Mouse (Mus musculus): ENCODE measurements around the gene Mpzl1.

The Mpzl1 gene

GRCm38 (mm10) chr1:165614793-165615192 is 19.5 kb downstream of the Mpzl1 start:
- no peak for DNase-seq (ENCODE audit: low spot score)

GRCm38 (mm10) chr1:165613926-165614325 is 20.4 kb downstream of the Mpzl1 start:
- DNase-seq (ENCODE audit: low spot score), result no peak

DNA sequence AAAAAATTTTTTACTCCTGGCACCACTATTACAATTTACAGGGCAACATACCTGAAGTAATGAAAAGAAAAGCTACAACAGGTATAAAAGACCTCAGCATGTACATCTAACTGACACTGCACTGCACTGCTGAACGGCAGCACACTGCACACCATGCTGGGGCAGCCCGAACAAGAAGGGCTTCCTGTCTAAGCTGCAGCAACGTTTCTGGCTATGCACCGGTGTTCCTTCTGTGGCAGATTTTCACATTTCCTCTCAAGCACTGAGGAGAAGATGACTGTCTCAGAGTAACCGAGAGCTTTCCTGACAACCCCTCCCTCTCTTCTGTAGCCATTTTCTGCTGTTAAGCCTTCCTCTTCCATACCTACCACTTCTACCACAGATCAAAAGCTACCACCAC is 21.6 kb downstream of the Mpzl1 start:
- DNase-seq (ENCODE audit: low spot score), result no peak

- no peak for DNase-seq (ENCODE audit: low spot score)
These were observed 23.9 kb downstream of the Mpzl1 start for GRCm38 (mm10) chr1:165610321-165610999.

DNA sequence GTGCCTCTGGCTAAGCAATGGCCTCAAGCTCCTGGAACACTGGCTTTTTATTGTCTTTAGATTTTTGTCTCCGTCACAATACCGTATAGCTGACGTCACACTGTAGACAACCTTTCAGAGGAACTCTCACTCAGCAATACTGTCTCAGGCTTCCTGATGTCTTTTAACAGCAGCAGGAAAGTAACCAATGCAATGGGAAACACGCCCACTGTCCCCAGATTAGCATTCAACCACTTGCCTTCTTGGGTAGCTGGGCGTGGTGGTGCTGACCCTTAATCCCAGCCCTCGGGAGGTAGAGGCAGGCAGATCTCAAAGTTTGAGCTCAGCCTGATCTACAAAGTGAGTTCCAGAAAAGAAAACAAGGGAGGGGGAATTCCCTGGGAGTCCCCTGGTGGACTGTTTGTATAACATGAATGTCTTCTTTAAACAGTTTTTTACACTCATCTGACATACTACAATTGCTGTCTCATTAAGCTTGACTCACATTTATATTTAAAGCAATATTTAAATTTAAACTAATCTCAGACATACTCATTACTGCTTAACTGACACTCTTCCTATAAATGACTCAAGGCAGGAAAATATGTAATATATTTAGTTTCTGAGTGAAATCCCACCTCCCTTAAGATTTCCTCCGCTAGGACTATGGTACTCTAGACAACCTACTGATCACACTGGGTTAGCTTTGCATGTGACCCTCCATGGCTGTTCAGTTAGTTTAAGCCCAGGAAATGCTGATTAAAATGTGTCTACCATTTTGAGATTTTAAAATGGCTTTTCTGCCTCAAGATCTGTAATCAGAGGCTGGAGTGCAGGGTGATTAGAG is 24.6 kb downstream of the Mpzl1 start:
- DNase-seq (ENCODE audit: low spot score), result no peak

DNA sequence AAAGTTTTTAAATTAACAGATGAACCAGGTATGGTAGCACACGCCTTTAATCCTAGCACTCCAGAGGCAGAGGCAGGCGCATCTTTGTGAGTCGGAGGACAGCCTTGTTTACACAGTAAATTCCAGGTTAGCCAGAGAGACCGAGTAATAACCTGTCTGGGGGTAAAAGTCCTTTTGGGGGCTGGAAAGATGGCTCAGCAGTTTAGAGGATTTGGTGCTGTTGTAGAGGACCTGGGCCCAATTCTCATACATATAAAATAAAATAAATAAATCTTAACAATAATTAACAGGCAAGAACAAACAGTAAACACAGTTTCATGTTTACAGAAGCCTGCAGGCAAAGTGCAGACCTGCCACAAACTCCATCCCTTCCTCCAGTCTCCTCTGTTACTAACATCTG is 25.4 kb downstream of the Mpzl1 start:
- DNase-seq (ENCODE audit: low spot score), result no peak

DNA sequence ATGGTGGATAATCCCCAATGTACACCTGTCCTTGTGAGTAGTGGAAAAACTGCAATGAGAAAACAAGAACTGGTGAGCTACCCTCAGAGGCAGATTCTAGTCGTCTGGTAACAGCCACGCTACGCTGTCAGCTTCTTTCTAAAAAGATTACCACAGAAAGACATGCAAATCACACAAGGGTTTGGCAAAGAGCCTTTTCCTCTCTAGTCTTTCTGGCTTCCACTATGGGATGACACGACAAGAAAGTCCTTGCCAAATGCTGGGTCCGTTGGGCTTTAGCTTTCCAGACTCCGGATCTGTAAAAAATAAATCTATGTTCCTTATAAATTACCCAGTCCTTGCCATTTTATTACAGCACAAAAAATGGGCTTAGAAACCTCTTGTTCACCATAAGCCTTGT is 28.6 kb downstream of the Mpzl1 start:
- no peak for DNase-seq (ENCODE audit: low spot score)

DNA sequence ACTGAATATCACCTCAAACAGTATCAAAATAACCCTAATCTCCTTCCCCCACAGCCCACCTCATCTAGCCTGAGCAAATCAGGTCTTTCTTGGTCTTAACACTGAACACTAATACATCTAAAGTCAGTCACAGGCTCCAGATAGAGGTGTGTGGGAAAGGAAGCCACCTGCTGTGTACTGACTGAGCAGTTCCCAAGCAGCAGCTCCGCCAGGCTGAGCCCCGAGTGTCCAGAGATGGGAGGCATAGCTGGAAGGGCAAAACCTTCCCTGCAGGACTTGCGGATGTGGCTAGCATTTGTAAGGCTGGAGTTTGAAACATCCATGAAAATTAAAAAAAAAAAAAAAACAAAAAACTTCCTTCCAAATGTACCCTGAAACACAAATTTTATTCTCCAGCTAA is 29.2 kb downstream of the Mpzl1 start:
- DNase-seq (ENCODE audit: low spot score), result no peak

GRCm38 (mm10) chr1:165604203-165604602 is 30.1 kb downstream of the Mpzl1 start:
- DNase-seq (ENCODE audit: low spot score), result no peak

DNA sequence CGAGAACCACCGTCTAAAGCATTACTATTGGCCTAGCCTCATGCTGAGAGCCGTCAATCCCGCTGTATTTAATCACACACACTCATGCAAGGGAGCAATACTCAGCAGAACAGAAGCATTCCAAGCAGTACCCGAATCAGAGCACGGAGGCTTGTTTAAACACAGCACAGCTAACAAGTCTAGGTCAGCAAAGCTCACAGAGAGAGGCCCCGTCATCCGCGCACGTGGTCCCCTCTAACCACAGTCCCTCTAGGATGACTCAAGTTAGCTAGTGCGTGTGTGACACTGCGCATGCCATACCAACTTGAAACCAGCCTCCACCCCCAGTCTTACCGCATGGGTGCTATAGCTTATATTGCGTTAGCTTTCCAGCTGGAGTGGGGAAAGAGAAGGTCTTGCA is 31.1 kb downstream of the Mpzl1 start:
- no peak for DNase-seq (ENCODE audit: low spot score)

- no peak for DNase-seq (ENCODE audit: low spot score)
These were observed 32.5 kb downstream of the Mpzl1 start for GRCm38 (mm10) chr1:165601775-165602280.

DNA sequence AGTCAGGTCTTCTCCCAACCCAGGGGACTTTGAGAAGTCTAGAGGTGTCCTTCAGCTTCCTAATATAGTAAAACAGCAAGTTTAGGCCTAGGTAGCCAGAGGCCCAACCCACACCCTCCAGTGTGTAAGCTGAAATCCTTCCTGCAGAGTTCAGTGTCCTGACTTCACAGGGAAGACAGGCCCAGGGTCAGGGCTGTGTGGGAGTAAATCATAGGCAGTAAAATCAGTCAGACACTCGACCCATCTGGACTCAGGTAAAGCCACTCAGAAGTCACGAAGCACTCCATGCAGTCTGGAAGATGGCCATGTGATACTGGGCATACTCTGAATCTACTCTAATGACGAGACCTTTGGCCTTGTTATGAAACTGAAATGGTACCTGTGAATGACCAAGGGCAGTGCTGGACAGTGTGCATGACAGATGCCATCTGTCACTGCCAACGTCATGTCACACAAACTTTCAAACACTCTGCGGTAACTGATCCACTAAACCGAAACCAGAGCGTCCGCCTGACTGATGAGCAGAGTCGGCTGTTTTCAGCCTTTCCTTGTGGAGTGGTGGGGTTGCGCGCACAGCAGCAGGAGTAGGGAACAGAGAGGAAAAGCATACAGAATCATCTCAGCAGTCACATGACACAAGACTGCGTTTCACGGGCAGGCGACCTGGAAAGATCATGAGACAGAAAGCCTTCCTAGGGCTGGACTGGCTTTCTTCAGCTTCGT is 39.5 kb downstream of the Mpzl1 start:
- DNase-seq (ENCODE audit: low spot score), result no peak

DNA sequence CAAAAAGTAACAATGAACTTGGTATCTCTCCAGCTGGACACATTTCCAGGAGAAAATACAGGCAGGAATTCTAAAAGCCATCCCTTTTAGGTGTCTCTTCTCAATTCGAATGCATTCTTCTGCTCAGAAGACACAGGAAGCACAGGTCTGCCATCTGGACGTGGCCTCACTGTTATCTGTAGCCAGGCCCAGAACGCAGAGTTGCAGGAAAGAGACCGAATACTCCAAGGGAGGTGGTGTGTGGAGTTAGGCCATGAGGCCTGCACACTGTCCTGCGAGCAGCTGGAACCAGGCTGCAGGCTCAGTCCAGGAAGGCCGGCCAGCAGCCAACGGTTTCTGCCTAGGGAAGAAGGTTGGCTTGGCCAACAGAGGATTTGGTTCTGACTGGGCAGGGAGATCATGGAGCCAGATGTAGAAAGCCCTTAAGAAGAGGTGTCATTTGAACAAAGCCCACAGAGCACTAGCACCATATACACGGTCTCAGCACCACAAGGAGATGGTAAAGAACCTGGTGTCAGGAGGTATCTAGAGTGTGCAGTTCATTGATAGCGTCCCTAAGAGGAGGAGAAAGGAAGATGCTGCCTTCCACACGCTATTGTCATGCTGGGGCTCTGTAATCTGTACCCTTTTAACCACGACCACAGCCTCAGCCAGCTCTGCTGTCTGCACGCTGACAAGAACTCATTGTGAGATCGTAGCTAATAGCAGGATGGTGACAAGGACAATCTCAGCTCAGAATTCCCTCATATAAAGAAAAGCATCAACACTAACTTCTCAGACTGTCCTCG is 41.8 kb downstream of the Mpzl1 start:
- DNase-seq (ENCODE audit: low spot score), result no peak

GRCm38 (mm10) chr1:165590760-165591159 is 43.6 kb downstream of the Mpzl1 start:
- DNase-seq (ENCODE audit: low spot score), result no peak

DNA sequence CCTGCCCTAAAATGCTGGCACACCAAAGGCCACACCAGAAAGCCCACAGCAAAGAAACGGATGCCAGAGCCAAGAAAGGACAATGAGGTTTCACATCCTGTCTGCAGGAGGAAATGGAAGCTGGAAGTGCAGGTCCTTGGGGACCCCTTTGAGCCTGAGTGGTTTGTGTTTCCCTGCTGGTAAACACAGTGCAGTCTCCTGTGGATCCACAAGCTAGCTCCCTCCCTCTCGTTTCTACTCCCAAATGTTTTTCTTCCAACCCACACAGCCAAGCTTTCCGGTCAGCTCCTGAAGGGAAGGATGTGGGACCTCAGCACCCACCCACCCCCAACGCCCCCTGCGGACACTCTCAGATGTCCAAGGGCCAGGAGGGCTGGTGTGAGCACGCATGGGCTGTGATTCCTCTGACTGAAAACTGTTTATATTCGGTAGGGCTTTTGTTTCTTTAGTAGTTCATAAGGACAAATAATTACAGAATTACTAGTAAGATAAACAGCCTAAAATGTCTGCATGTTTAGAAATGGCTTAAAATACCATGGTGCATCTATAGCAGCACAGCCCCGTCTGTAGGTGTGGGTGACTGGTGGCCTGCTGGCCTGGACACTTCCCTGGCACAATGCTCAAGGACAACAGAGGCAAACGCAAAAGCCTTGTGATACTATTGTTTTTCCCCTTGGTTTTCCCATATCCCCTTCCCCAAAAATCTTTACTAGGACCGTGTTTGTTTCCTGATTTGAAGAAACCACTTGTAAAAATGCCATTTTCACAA is 44.9 kb downstream of the Mpzl1 start:
- no peak for DNase-seq (ENCODE audit: low spot score)

DNA sequence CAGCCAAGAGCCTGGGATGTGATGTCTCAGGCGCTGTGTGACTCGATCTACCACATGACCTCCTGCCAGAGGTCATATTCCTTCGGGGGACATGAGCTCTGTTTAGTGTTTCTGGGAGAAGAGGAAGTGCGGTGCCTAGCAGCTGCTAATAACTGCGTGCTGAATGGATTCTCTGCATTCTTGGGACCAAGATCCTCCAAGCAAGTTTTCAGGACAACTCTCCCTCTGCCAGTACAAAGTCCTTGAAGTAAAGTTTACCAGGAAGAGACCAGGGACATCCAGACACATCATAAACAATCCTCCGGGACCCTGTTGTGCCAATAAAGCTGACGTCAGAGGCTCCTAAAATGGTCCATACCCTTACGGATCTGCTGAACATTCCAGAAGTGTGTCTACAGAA is 46.5 kb downstream of the Mpzl1 start:
- no peak for DNase-seq (ENCODE audit: low spot score)

DNA sequence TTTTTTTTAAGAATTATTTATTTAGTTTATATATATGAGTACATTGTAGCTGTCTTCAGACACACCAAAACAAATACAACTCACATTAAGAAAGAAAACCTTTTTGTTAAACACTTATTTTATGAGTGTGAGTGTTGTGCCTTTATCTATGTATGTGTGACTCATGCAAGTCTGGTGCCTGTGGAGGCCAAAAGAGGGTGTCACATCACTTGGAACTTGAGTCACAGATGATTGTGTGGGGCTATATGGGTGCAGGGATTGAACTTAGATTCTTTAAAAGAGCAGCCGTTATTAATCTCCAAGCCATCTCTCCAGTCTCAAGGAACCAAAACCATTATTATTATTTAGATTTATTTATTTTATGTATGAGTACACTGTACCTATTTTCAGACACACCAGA is 48.0 kb downstream of the Mpzl1 start:
- DNase-seq (ENCODE audit: low spot score), result no peak

- no peak for DNase-seq (ENCODE audit: low spot score)
These were observed 48.8 kb downstream of the Mpzl1 start for GRCm38 (mm10) chr1:165585389-165586104.

DNA sequence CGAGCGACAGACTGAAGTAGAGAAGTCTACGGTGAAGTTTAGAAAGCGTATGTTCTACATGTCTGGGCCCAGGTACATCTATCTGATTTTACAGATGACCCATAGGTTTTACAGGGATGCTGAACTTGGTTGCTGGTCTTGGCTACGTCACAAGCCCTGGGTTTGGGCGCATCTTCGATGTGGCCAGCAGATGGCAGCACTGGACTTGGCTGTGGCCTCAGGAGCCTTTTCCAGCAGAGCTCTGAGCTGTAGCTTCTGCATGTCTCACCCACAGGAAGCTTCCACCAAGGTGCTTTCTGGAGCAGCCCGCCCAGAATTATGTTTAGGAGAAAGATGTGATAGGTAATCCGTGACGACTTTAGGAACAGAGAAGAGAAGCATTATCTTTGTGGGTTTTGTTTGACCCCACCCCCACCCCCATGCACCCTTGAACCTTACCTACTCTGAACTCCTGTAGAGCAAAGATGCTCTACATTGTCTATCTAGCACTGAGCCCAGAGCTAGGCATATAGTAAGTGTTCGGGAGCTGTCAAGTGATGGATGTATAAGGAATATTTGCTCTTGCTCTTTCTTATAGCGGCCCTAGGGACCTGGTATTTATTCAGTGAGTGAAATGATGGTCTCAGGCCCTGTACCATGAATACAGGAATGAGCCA is 50.7 kb downstream of the Mpzl1 start:
- DNase-seq (ENCODE audit: low spot score), result peak; percentile 69

GRCm38 (mm10) chr1:165581255-165581654 is 53.1 kb downstream of the Mpzl1 start:
- no peak for DNase-seq (ENCODE audit: low spot score)
